Mouse (Mus musculus) frontal cortex, adult (tissue): ENCODE data around the gene Zfp934.
"Not testable (repeated sequence)": the region's sequence is repeated elsewhere in the genome, so short reads cannot be mapped to it uniquely, and the experiment has no call there.

ENCODE experiments used
- ATAC-seq: cut with Nextera tagmentation; 2 replicates; pipeline ENCODE4 v1.9.2; 2017; ENCODE audit warnings: mild to moderate bottlenecking, moderate library complexity, mixed read lengths; ENCODE audit not compliant: low TSS enrichment

The Zfp934 gene

DNA sequence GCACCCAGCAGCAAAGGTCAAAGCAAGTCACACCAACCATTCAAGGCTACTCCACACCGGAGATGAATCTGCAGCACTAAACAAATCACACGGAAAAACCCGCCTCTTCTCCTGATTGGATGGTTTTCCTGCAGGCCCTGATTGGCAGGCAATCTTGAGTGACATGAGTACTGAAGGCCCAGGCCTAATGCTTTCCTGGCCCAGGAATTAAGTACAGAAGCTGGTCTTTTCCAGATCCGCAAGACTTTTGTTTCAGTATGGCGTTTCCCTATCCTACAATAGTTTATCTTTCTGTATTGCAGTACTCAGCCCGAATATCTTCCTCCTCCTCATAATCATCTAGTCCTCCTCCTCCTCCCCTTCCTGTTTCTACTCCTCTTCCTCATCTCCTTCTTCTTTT, at the start of gene Zfp934:
Gene Zfp934, minus strand, starts transcription at position 101 of the 400 bp plus-strand sequence.
- not testable (repeated sequence) for ATAC-seq

DNA sequence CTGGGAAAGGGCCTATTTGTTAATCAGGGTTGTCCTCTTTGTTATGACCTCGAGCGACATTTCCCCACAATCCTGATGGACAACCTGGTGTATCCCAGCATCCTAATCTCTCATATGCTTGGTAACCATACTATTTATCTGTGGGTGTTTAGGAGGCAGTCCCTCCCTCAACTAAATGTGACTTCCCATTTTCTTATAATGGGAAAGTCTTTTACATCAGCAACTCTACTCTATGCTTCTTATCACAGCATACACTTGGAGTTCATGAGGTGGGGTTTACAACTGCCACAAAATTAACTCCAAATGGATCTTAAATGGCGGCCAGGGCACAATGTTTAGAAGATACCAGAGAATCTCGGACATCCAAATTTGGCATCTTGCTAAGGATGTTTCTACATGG, 46.5 kb upstream of the Zfp934 start:
- ATAC-seq: not testable (repeated sequence)

DNA sequence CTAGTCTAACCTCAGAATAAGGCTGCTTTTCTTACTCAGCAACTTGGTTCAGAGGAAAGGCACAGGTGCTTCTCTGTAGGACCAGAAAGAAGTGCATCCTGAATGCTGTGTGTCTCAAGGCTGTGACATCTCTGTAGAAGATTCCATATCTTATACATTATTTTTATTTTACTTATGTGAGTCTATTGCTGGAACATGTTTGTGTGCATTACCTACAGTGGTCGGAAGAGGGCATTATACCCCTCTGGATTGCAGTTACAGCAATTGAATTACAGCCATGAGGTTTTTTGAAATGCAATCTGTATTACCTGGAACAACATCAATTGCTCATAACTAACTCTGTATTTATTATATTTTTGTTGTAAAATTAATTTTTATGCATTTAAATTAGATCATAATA, 9.3 kb downstream of the Zfp934 start:
- ATAC-seq: not testable (repeated sequence)

DNA sequence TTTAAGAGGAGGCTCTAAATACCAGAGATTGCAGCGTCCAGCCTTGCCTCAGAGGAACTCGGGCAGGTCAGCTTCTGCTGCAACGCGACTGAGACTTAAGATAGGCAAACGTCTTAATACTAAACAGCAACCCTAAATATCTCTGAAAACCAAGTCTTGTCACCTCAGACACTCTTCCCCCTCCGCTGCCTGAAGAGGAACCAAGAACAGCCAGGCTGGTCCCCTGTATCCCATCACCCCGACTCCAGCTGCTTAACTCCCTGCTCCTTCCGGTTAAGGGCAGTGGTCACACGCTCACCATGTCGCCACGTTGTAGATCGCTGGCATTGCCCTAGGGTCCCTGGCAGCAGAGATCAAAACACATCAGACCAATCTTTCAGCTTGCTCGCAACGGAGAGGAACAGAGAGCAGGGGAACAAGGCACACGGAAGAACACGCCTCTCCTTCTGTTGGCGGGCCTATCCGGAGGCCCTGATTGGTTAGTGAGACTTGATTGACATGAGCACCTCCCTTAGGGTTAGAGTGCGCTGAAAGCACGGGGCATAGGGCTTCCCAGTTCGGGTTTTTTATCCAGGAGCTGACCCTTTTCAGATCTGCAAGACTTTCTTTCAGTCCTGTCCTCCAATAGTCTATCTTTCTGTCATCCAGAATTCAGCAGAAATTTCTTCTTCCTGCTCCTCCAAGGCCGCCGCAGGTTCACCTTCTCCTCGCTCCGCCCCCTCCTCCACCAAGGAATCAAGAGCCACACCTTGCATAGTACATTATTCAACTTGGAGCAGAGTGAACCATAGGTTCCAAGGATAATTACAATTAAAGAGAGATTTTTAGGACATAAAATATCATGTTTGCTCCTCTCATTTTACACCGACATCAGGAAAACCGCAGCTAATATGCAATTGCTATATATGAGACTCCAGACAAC, 12.5 kb downstream of the Zfp934 start, which contains the start of gene Zfp935:
Gene Zfp935, minus strand, starts transcription at position 323 of the 922 bp plus-strand sequence.
- ATAC-seq: peak; percentile 50; the same call in 1 of the 2 replicates

DNA sequence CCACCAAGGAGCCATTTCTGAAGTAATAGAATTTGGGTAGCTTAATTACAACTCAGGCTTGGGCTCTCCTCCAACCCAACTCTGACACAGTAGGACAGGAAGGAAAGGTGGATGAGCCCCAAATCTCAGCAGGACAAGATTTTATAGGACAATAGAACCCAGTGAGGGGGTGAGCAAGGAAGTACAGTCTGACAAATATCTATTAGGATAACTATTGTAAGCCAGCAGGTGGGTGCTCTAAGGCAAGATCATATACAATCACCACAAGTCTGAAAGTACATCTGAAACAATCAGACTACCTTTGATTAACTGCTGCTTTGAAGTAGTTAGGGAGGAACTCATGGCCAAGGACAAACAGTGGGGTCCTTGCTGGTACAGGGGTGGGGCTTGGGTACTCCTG, 40.9 kb downstream of the Zfp934 start:
- not testable (repeated sequence) for ATAC-seq

DNA sequence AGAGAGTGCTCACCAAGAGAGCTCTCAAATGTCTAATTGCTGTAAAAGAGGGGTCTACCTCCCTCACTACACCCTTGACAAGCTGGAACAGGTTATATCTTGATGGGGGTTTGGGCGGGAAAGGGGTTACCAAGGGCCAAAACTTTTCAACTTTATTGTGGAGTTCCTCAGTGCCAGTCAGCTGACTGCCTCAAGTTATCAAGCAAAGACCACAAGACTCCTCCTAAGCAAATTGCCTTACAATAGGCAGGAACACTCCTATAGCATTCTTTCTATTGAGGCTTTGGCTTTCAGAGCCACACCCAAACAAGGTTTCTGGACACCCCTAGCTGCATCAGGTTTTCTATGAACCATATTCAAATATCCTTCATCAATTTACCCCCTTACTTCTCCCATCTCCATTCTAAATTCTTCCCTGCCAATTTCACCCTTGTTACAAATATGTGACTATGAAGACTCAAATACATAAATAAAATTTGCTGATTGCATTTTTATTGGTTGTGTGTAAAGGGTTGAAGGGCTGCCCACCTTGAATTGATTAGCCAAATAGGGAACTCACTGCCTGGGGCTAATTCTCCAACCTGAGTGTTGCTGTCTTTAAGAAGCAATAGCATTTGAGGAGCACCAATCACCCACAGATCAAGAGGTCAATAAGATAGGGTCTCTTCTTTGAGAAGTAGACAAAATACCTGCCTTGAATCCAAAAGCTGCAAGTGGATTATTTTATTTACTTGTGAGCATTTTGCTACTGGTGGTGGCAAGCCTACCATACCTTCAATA, 60.2 kb downstream of the Zfp934 start:
- ATAC-seq: not testable (repeated sequence)

DNA sequence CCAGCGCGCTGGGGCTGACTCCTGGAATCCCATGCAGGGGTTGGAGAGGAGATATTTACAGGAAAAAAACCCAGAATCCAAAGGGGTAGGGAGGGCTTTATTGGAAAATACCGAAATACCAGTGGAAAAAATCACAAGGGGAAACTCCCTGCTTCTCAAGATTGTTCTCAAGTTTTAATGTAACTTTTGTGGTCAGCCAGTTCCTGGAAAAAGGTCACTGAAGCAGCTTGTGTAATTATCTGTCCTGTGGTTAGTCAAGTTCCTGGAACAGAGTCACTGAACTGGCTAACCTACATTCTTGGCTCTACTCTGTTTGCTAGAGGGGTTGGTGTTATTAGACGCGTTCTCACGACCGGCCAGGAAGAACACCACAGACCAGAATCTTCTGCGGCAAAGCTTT, 98.3 kb downstream of the Zfp934 start:
- not testable (repeated sequence) for ATAC-seq

DNA sequence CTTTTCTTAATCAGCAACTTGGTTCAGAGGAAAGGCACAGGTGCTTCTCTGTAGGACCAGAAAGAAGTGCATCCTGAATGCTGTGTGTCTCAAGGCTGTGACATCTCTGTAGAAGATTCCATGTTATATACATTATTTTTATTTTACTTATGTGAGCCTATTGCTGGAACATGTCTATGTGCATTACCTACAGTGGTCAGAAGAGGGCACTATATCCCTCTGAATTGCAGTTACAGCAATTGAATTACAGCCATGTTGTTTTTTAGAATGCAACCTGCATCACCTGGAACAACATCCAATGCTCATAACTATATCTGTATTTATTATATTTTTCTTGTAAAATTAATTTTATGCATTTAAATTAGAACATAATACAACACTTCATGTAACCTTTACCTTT, 101.1 kb downstream of the Zfp934 start:
- ATAC-seq: not testable (repeated sequence)

DNA sequence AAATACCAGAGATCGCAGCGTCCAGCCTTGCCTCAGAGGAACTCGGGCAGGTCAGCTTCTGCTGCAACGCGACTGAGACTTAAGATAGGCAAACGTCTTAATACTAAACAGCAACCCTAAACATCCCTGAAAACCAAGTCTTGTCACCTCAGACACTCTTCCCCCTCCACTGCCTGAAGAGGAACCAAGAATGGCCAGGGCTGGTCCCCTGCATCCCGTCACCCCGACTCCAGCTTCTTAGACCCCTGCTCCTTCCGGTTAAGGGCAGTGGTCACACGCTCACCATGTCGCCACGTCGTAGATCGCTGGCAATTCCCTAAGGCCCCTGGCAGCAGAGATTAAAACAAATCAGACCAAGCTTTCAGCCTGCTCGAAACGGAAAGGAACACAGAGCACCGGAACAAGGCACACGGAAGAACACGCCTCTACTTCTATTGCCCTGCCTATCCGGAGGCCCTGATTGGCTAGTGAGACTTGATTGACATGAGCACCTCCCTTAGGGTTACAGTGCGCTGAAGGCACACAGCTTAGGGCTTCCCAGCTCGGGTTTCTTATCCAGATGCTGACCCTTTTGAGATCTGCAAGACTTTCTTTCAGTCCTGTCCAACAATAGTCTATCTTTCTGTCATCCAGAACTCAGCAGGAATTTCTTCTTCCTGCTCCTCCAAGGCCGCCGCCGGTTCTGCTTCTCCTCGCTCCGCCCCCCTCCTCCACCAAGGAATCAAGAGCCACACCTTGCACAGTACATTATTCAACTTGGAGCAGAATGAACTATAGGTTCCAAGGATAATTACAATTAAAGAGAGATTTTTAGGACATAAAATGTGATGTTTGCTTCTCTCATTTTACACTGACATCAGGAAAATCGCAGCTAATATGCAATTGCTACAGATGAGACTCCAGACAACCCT, 104.3 kb downstream of the Zfp934 start, which contains the start of gene Gm49359:
Gene Gm49359, minus strand, starts transcription at position 409 of the 911 bp plus-strand sequence.
- ATAC-seq: peak; percentile 100
